Comparison of ENCODE assay signal across 9 mouse cellular contexts in genomic region chr14:14346813-14347100, GRCm38 (mm10). TPM values are rescaled to one million over a fixed set of nuclear protein-coding genes. Genes with fewer than 3 reads are reported as not detected.
DNase-seq lines count a peak whose midpoint lies in the region; ATAC-seq and TF ChIP-seq lines count a peak whose summit lies in the region.
"Had no signal": no experiment of that assay in that cellular context is flagged by ENCODE, and none has a peak within 500 bp of the region (broad histone marks: within the 10 kb centered on the region; RNA-seq: fewer than 3 reads in every experiment).

No protein-coding gene starts in this region.

- H3K27me3 ChIP-seq in embryonic facial prominence, embryonic 12.5 days: no peaks in the 10 kb centered on the region
- no peaks in the 10 kb centered on the region for H3K27me3 ChIP-seq in hindbrain, embryonic 14.5 days (ENCODE audit: control insufficient read depth, insufficient read depth, low read length)
- no peaks in the 10 kb centered on the region for H3K27me3 ChIP-seq in midbrain, embryonic 15.5 days (replicated peaks)

- peak overlapping the region; percentile 82 for H3K27ac ChIP-seq in left cerebral cortex, adult 2 months
- H3K27ac ChIP-seq in embryonic facial prominence, embryonic 12.5 days: no peak overlapping the region
- H3K27ac ChIP-seq in hindbrain, embryonic 14.5 days: peak overlapping the region; percentile 77; the same call in 1 of the 2 replicates
- H3K27ac ChIP-seq in midbrain, embryonic 15.5 days: no peak overlapping the region

- intact Hi-C loops in left cerebral cortex, adult 2 months (cut with DNase I): loop anchor here (10.0 kb wide), 2 partner anchors 222 to 368 kb away; partner anchors contain the start of gene Psmd6

- peak; percentile 13; the same call in 1 of the 2 replicates for ATAC-seq in embryonic facial prominence, embryonic 12.5 days (ENCODE audit: insufficient number of reproducible peaks, insufficient read depth, low FRiP score, low TSS enrichment)
- ATAC-seq in hindbrain, embryonic 14.5 days (ENCODE audit: low FRiP score): peak; percentile 3; the same call in 1 of the 2 replicates
- peak; percentile 13 for ATAC-seq in midbrain, embryonic 15.5 days (replicated peaks)

- H3K9me3 ChIP-seq in embryonic facial prominence, embryonic 12.5 days: peaks cover 54% of the 10 kb centered on the region
- H3K9me3 ChIP-seq in hindbrain, embryonic 14.5 days (ENCODE audit: control insufficient read depth, low read length): peaks cover 50% of the 10 kb centered on the region
- peaks cover 11% of the 10 kb centered on the region; the same call in 1 of the 2 replicates for H3K9me3 ChIP-seq in midbrain, embryonic 15.5 days

- no peak for TF ChIP-seq CTCF in left cerebral cortex, adult 2 months (IDR thresholded peaks at IDR 0.05)

- 0 out of 2 replicates have a peak, but pooled peaks cover 8% of the 10 kb centered on the region for H3K36me3 ChIP-seq in embryonic facial prominence, embryonic 12.5 days
- H3K36me3 ChIP-seq in hindbrain, embryonic 14.5 days (replicated peaks; ENCODE audit: control insufficient read depth, insufficient read depth): no peaks in the 10 kb centered on the region
- no peaks in the 10 kb centered on the region for H3K36me3 ChIP-seq in midbrain, embryonic 15.5 days (replicated peaks)

- H3K4me1 ChIP-seq in embryonic facial prominence, embryonic 12.5 days: no peaks in the 10 kb centered on the region
- H3K4me1 ChIP-seq in hindbrain, embryonic 14.5 days (replicated peaks; ENCODE audit: control insufficient read depth, insufficient read depth, low read length): no peaks in the 10 kb centered on the region
- H3K4me1 ChIP-seq in midbrain, embryonic 15.5 days: peaks cover 5% of the 10 kb centered on the region

- peak overlapping the region; percentile 85 for H3K4me2 ChIP-seq in embryonic facial prominence, embryonic 12.5 days (replicated peaks)
- H3K4me2 ChIP-seq in hindbrain, embryonic 14.5 days (replicated peaks): peak overlapping the region; percentile 92
- H3K4me2 ChIP-seq in midbrain, embryonic 15.5 days: peak overlapping the region; percentile 88

- DNase-seq in left cerebral cortex, adult 2 months (ENCODE audit: extremely low spot score in 1 of 2, low spot score in 2 of 2): peak in 1 of 2 experiments; percentile 15
- DNase-seq in left cerebral cortex, adult 11 months (ENCODE audit: low spot score): no peak
- no peak for DNase-seq in hindbrain, embryonic 14.5 days (ENCODE audit: low spot score)
- DNase-seq in cerebellum, adult 11 months: no peak
- no peak for DNase-seq in right cerebral cortex, postnatal 4 days
- no peak for DNase-seq in gastrocnemius, postnatal 25 days

- no peak overlapping the region for H3K9ac ChIP-seq in embryonic facial prominence, embryonic 12.5 days
- H3K9ac ChIP-seq in hindbrain, embryonic 14.5 days: peak overlapping the region; percentile 80
- peak overlapping the region; percentile 59 for H3K9ac ChIP-seq in midbrain, embryonic 15.5 days

- WGBS in embryonic facial prominence, embryonic 12.5 days: 33% methylated on average over 15 of the region's 16 CpGs
- WGBS in hindbrain, embryonic 14.5 days: 27% methylated on average over 16 of the region's 16 CpGs
- WGBS in midbrain, embryonic 15.5 days: 30% methylated on average over 10 of the region's 16 CpGs

- H3K4me3 ChIP-seq in left cerebral cortex, adult 2 months: peak overlapping the region; percentile 63
- H3K4me3 ChIP-seq in embryonic facial prominence, embryonic 12.5 days: peak overlapping the region; percentile 63
- H3K4me3 ChIP-seq in hindbrain, embryonic 14.5 days (replicated peaks; ENCODE audit: low read length): peak overlapping the region; percentile 69
- H3K4me3 ChIP-seq in midbrain, embryonic 15.5 days: peak overlapping the region; percentile 51

RNA-seq across cellular contexts. Expression of gene Il3ra, which starts 0.7 kb away (rescaled TPM):
- 1 to 10 TPM; 4.3 to 5.8 TPM for total RNA-seq in left cerebral cortex, adult 2 months (2021)
- 2.7 and 3.4 TPM in 2 replicates for polyA plus RNA-seq in embryonic facial prominence, embryonic 12.5 days (2016; fragmentation: Nextera tagmentation; extraction: Ambion mirVana)
- polyA plus RNA-seq in hindbrain, embryonic 14.5 days (2014; fragmentation: Nextera tagmentation; extraction: Ambion mirVana): 2.2 and 2.7 TPM in 2 replicates
- polyA plus RNA-seq in midbrain, embryonic 15.5 days (2015; fragmentation: Nextera tagmentation; extraction: Ambion mirVana): 2.1 and 4.0 TPM in 2 replicates
- 1 to 10 TPM; 2.0 to 4.0 TPM for total RNA-seq in gastrocnemius, postnatal 25 days (2021)

RNA-seq across cellular contexts. Expression of gene Olfr31, which starts 24.1 kb away (rescaled TPM):
- not detected for total RNA-seq in left cerebral cortex, adult 2 months (2021)
- polyA plus RNA-seq in embryonic facial prominence, embryonic 12.5 days (2016; fragmentation: Nextera tagmentation; extraction: Ambion mirVana): not detected in 2 replicates
- polyA plus RNA-seq in hindbrain, embryonic 14.5 days (2014; fragmentation: Nextera tagmentation; extraction: Ambion mirVana): not detected in 2 replicates
- 0.04 and 0.12 TPM in 2 replicates for polyA plus RNA-seq in midbrain, embryonic 15.5 days (2015; fragmentation: Nextera tagmentation; extraction: Ambion mirVana)
- not detected for total RNA-seq in gastrocnemius, postnatal 25 days (2021)
- total RNA-seq: layer of hippocampus, postnatal 36 days had no signal

RNA-seq across cellular contexts. Expression of gene Olfr721-ps1, which starts 54.3 kb away (rescaled TPM):
- not detected for total RNA-seq in left cerebral cortex, adult 2 months (2021)
- polyA plus RNA-seq in embryonic facial prominence, embryonic 12.5 days (2016; fragmentation: Nextera tagmentation; extraction: Ambion mirVana): not detected in 2 replicates
- not detected in 2 replicates for polyA plus RNA-seq in hindbrain, embryonic 14.5 days (2014; fragmentation: Nextera tagmentation; extraction: Ambion mirVana)
- polyA plus RNA-seq in midbrain, embryonic 15.5 days (2015; fragmentation: Nextera tagmentation; extraction: Ambion mirVana): not detected in 2 replicates
- not detected for total RNA-seq in gastrocnemius, postnatal 25 days (2021)
- total RNA-seq: layer of hippocampus, postnatal 36 days had no signal

Comparison
In these comparisons a context has a peak if more than half of its experiments do, and no peak if none do; other contexts are left out.
1. H3K27ac ChIP-seq: peak in left cerebral cortex, adult 2 months (single experiment) and hindbrain, embryonic 14.5 days (single experiment); none in embryonic facial prominence, embryonic 12.5 days (single experiment) and midbrain, embryonic 15.5 days (single experiment).
2. Peak in every context shown above with its lines, with median percentiles within 50 percentile points of each other: H3K4me3 ChIP-seq, ATAC-seq and H3K4me2 ChIP-seq.